Mouse (Mus musculus): ENCODE results near the gene Hoxa3. TPM values are rescaled to one million over a fixed set of nuclear protein-coding genes. Genes with fewer than 3 reads are reported as not detected.

Gene Hoxa3
- polyA plus RNA-seq, 1 experiment from 2014 or later = 0.86 TPM

DNA sequence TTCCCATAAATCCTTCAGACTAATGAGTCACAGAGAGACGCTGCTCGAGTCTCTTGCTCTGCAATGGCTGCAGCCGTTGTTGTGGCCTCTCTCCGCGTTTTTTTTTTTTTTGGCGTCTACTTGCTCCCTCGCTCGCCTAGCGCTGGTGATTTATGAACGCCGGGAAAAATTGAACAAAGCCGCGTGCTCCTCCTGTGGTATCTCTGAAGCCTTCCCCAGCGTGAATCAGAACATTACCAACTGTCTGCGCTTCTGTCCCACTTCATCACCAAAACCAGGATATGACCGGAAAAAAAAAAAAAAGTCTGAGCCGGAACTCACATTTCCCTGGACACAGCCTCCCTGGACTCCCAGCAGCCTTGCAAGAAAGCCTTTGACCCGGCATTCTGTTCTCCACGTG is 27.9 kb downstream of the Hoxa3 start:
- Histone ChIP-seq H3K4me1 (ENCODE audit: control insufficient read depth in 2 of 2, insufficient read depth in 2 of 2, low read length in 2 of 2) (no peaks in the 10 kb centered on the region), H3K9me3 (ENCODE audit: control insufficient read depth, low read length) (no peaks in the 10 kb centered on the region), H3K4me3 (ENCODE audit: control insufficient read depth in 1 of 2, insufficient read depth in 1 of 2, low read depth in 1 of 2, low read length in 2 of 2) (no peak overlapping the region), H3K36me3 (ENCODE audit: control insufficient read depth, insufficient read depth, low read length) (no peaks in the 10 kb centered on the region), H3K27ac (replicated peaks in 1 of 2; ENCODE audit: control insufficient read depth in 1 of 2, insufficient read depth in 1 of 2, low read depth in 2 of 2, low read length in 2 of 2) (no peak overlapping the region), H3K27me3 (ENCODE audit: control insufficient read depth, insufficient read depth, low read length) (peaks cover 100% of the 10 kb centered on the region), H3K9ac (ENCODE audit: low read length) (no peak overlapping the region), H3K4me2 (ENCODE audit: low read length) (no peak overlapping the region)
- no peak for ATAC-seq (ENCODE audit: insufficient number of reproducible peaks, insufficient read depth, low FRiP score, low read depth)
- 4% methylated on average over 19 of the region's 19 CpGs for WGBS

GRCm38 (mm10) chr6:52184668-52185067 is 28.5 kb downstream of the Hoxa3 start:
- no peak for ATAC-seq (ENCODE audit: insufficient number of reproducible peaks, insufficient read depth, low FRiP score, low read depth)
- H3K27ac ChIP-seq (replicated peaks in 1 of 2; ENCODE audit: control insufficient read depth in 1 of 2, insufficient read depth in 1 of 2, low read depth in 2 of 2, low read length in 2 of 2) = no peak overlapping the region
- no peaks in the 10 kb centered on the region for H3K36me3 ChIP-seq (ENCODE audit: control insufficient read depth, insufficient read depth, low read length)
- 3% methylated on average over 6 of the region's 6 CpGs for WGBS
- H3K4me3 ChIP-seq (ENCODE audit: control insufficient read depth in 1 of 2, insufficient read depth in 1 of 2, low read depth in 1 of 2, low read length in 2 of 2) = no peak overlapping the region
- no peaks in the 10 kb centered on the region for H3K4me1 ChIP-seq (ENCODE audit: control insufficient read depth in 2 of 2, insufficient read depth in 2 of 2, low read length in 2 of 2)
- no peaks in the 10 kb centered on the region for H3K9me3 ChIP-seq (ENCODE audit: control insufficient read depth, low read length)
- H3K27me3 ChIP-seq (ENCODE audit: control insufficient read depth, insufficient read depth, low read length) = peaks cover 100% of the 10 kb centered on the region
- H3K9ac ChIP-seq (ENCODE audit: low read length) = no peak overlapping the region
- H3K4me2 ChIP-seq (ENCODE audit: low read length) = no peak overlapping the region

DNA sequence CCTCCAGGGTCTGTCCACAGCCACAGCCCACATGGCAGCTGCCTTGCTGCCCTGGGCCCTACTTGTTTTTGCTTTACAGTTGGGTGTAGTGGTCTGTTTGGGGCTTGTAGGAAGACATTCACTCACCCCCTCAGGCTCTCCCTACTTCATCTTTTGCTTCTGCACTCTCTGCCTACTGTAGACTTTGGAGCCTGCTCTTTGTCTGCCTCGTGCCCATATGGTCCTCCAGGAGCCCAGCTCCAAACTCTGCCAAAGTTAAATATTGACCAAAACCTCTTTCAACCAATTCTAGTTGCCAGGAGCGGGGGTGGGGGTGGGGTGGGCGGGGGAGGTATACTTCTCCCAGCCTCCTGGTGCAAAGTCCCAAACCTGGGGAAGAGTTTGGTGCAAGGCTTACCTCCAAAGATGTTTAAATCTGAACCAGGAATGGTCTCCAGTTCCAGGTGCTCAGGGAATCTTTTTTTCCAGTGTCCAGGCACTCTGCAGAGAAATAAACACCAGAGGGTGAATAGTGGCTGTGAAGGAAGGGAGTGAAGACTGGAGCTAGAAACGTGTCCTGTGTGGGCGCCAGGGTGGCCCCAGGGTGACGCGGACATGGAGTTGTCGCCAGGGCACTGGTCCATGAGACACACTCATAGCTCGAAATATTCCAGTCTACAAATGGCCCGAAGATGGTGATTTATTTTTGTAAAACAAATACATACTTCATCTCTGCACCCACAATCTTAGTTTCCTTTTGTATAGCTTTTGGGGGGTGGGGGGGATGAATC is 29.6 kb downstream of the Hoxa3 start:
- no peaks in the 10 kb centered on the region for H3K9me3 ChIP-seq (ENCODE audit: control insufficient read depth, low read length)
- 17% methylated on average over 10 of the region's 10 CpGs for WGBS
- no peak for ATAC-seq (ENCODE audit: insufficient number of reproducible peaks, insufficient read depth, low FRiP score, low read depth)
- H3K4me3 ChIP-seq (ENCODE audit: control insufficient read depth in 1 of 2, insufficient read depth in 1 of 2, low read depth in 1 of 2, low read length in 2 of 2) = no peak overlapping the region
- H3K4me2 ChIP-seq (ENCODE audit: low read length) = no peak overlapping the region
- no peak overlapping the region for H3K9ac ChIP-seq (ENCODE audit: low read length)
- H3K4me1 ChIP-seq (ENCODE audit: control insufficient read depth in 2 of 2, insufficient read depth in 2 of 2, low read length in 2 of 2) = no peaks in the 10 kb centered on the region
- H3K27me3 ChIP-seq (ENCODE audit: control insufficient read depth, insufficient read depth, low read length) = peaks cover 100% of the 10 kb centered on the region
- H3K36me3 ChIP-seq (ENCODE audit: control insufficient read depth, insufficient read depth, low read length) = no peaks in the 10 kb centered on the region
- no peak overlapping the region for H3K27ac ChIP-seq (replicated peaks in 1 of 2; ENCODE audit: control insufficient read depth in 1 of 2, insufficient read depth in 1 of 2, low read depth in 2 of 2, low read length in 2 of 2)

DNA sequence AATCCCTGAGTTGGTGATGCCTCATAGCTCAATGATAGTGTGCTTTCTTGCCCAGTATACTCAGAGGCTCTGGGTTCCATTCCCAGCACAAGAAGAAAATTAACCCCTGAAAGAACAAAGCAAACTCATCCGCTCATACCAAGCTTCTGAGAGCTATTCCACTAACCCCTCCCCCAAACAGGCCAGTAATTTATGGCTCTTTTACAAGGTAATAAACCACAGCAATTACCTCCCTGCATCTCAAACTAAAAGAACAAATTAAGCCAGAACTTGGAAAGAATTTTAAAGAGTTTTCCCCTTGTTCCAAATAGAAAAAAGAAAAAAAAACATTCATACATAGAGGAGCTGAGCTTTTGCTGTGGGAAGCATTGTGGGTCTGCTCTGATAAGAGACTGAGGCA is 30.3 kb downstream of the Hoxa3 start:
- H3K9me3 ChIP-seq (ENCODE audit: control insufficient read depth, low read length) = no peaks in the 10 kb centered on the region
- H3K36me3 ChIP-seq (ENCODE audit: control insufficient read depth, insufficient read depth, low read length) = no peaks in the 10 kb centered on the region
- H3K4me2 ChIP-seq (ENCODE audit: low read length) = no peak overlapping the region
- H3K9ac ChIP-seq (ENCODE audit: low read length) = no peak overlapping the region
- no peak overlapping the region for H3K27ac ChIP-seq (replicated peaks in 1 of 2; ENCODE audit: control insufficient read depth in 1 of 2, insufficient read depth in 1 of 2, low read depth in 2 of 2, low read length in 2 of 2)
- H3K4me3 ChIP-seq (ENCODE audit: control insufficient read depth in 1 of 2, insufficient read depth in 1 of 2, low read depth in 1 of 2, low read length in 2 of 2) = no peak overlapping the region
- 24% methylated on average over 1 of the region's 1 CpGs for WGBS
- no peak for ATAC-seq (ENCODE audit: insufficient number of reproducible peaks, insufficient read depth, low FRiP score, low read depth)
- H3K27me3 ChIP-seq (ENCODE audit: control insufficient read depth, insufficient read depth, low read length) = peaks cover 100% of the 10 kb centered on the region
- no peaks in the 10 kb centered on the region for H3K4me1 ChIP-seq (ENCODE audit: control insufficient read depth in 2 of 2, insufficient read depth in 2 of 2, low read length in 2 of 2)

- WGBS = 30% methylated on average over 2 of the region's 2 CpGs
- Histone ChIP-seq H3K9me3 (ENCODE audit: control insufficient read depth, low read length) (no peaks in the 10 kb centered on the region), H3K4me2 (ENCODE audit: low read length) (no peak overlapping the region), H3K4me3 (ENCODE audit: control insufficient read depth in 1 of 2, insufficient read depth in 1 of 2, low read depth in 1 of 2, low read length in 2 of 2) (no peak overlapping the region), H3K36me3 (ENCODE audit: control insufficient read depth, insufficient read depth, low read length) (no peaks in the 10 kb centered on the region), H3K4me1 (ENCODE audit: control insufficient read depth in 2 of 2, insufficient read depth in 2 of 2, low read length in 2 of 2) (no peaks in the 10 kb centered on the region), H3K9ac (ENCODE audit: low read length) (no peak overlapping the region), H3K27me3 (ENCODE audit: control insufficient read depth, insufficient read depth, low read length) (peaks cover 100% of the 10 kb centered on the region), H3K27ac (replicated peaks in 1 of 2; ENCODE audit: control insufficient read depth in 1 of 2, insufficient read depth in 1 of 2, low read depth in 2 of 2, low read length in 2 of 2) (no peak overlapping the region)
- ATAC-seq (ENCODE audit: insufficient number of reproducible peaks, insufficient read depth, low FRiP score, low read depth) = no peak
Observed at GRCm38 (mm10) chr6:52182030-52182429, 31.1 kb downstream of the Hoxa3 start.

DNA sequence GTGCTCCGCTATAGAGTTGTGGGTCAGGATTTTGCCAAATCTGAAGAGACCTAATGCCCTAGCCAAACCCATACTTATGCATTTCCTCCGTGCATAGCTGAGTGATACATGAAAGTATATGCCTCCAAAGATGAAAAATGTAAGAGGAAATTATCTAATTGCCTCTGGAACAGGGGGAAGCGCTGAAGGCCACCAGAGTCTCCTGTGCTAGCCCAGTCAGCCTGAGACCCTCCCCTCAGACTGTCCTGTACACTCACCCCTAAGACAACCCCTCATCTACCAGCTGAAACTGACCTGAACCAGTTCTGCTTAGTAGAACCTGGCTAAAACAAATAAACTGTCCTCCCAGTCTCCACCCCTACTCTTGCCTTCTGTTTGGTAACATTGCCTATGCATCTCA is 32.4 kb downstream of the Hoxa3 start:
- WGBS = 13% methylated on average over 3 of the region's 3 CpGs
- Histone ChIP-seq H3K36me3 (ENCODE audit: control insufficient read depth, insufficient read depth, low read length) (no peaks in the 10 kb centered on the region), H3K4me3 (ENCODE audit: control insufficient read depth in 1 of 2, insufficient read depth in 1 of 2, low read depth in 1 of 2, low read length in 2 of 2) (no peak overlapping the region), H3K4me1 (ENCODE audit: control insufficient read depth in 2 of 2, insufficient read depth in 2 of 2, low read length in 2 of 2) (no peaks in the 10 kb centered on the region), H3K9me3 (ENCODE audit: control insufficient read depth, low read length) (no peaks in the 10 kb centered on the region), H3K27me3 (ENCODE audit: control insufficient read depth, insufficient read depth, low read length) (peaks cover 100% of the 10 kb centered on the region), H3K4me2 (ENCODE audit: low read length) (no peak overlapping the region), H3K27ac (replicated peaks in 1 of 2; ENCODE audit: control insufficient read depth in 1 of 2, insufficient read depth in 1 of 2, low read depth in 2 of 2, low read length in 2 of 2) (no peak overlapping the region), H3K9ac (ENCODE audit: low read length) (no peak overlapping the region)
- ATAC-seq (ENCODE audit: insufficient number of reproducible peaks, insufficient read depth, low FRiP score, low read depth) = no peak

DNA sequence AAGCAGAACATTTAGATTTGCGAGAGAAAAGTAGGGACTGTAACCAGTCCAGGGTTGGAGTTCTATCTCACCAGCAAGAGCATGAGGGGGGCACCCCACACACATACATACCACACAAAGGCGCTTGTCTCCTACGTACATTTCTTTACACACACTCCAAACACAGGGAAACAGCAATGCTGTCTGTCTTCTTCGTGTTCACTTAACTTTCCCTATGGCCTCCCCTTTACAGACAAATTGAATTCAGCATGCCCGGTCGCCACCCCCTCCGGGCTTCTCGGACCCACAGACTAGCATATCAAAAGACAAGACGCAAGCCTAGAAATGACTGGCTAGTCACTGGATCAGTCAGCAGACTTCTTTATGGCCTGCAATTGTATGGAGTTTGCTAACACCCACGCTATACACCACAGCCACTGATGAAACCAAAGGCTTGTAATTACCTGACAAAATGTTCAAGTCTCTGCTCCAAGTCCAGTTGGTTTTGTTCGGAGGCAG is 32.9 kb downstream of the Hoxa3 start:
- H3K36me3 ChIP-seq (ENCODE audit: control insufficient read depth, insufficient read depth, low read length) = no peaks in the 10 kb centered on the region
- ATAC-seq (ENCODE audit: insufficient number of reproducible peaks, insufficient read depth, low FRiP score, low read depth) = no peak
- no peaks in the 10 kb centered on the region; a peak in 1 of 4 replicates for H3K4me1 ChIP-seq (ENCODE audit: control insufficient read depth in 2 of 2, insufficient read depth in 2 of 2, low read length in 2 of 2)
- 8% methylated on average over 11 of the region's 11 CpGs for WGBS
- no peak overlapping the region for H3K4me2 ChIP-seq (ENCODE audit: low read length)
- H3K9me3 ChIP-seq (ENCODE audit: control insufficient read depth, low read length) = no peaks in the 10 kb centered on the region
- H3K4me3 ChIP-seq (ENCODE audit: control insufficient read depth in 1 of 2, insufficient read depth in 1 of 2, low read depth in 1 of 2, low read length in 2 of 2) = no peak overlapping the region
- H3K27ac ChIP-seq (replicated peaks in 1 of 2; ENCODE audit: control insufficient read depth in 1 of 2, insufficient read depth in 1 of 2, low read depth in 2 of 2, low read length in 2 of 2) = no peak overlapping the region
- peaks cover 99% of the 10 kb centered on the region for H3K27me3 ChIP-seq (ENCODE audit: control insufficient read depth, insufficient read depth, low read length)
- H3K9ac ChIP-seq (ENCODE audit: low read length) = no peak overlapping the region

DNA sequence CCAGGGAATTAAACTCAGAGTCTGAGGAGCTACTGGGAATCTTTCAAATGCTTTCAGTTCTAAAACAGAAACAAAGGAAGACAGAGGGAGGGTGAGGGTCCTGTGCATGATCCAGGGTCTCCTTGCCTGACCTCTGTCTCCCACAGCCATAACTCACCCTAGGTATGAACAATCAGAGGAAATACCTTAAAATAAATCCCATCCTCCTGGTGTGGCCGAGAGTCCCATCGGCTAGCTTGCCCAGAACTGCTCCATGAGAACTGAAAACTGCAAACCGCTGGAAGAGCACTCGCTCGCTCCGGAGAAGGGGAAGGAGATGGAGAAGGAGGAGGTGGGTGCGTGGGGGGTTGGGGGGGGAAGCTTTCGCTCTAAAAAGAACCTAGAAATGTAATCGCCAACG is 33.4 kb downstream of the Hoxa3 start:
- no peaks in the 10 kb centered on the region; a peak in 1 of 4 replicates for H3K4me1 ChIP-seq (ENCODE audit: control insufficient read depth in 2 of 2, insufficient read depth in 2 of 2, low read length in 2 of 2)
- no peak overlapping the region; the same call in 1 of the 2 replicates for H3K9ac ChIP-seq (ENCODE audit: low read length)

More for the DNA sequence above, 33.4 kb downstream of the Hoxa3 start:
- 3% methylated on average over 10 of the region's 10 CpGs for WGBS
- H3K4me2 ChIP-seq (ENCODE audit: low read length) = peak overlapping the region; percentile 24; the same call in 1 of the 2 replicates
- no peak for ATAC-seq (ENCODE audit: insufficient number of reproducible peaks, insufficient read depth, low FRiP score, low read depth)
- H3K36me3 ChIP-seq (ENCODE audit: control insufficient read depth, insufficient read depth, low read length) = no peaks in the 10 kb centered on the region
- peak overlapping the region in 1 of 2 experiments; percentile 6; a peak in 1 of 4 replicates for H3K4me3 ChIP-seq (ENCODE audit: control insufficient read depth in 1 of 2, insufficient read depth in 1 of 2, low read depth in 1 of 2, low read length in 2 of 2)
- H3K9me3 ChIP-seq (ENCODE audit: control insufficient read depth, low read length) = no peaks in the 10 kb centered on the region
- H3K27me3 ChIP-seq (ENCODE audit: control insufficient read depth, insufficient read depth, low read length) = peaks cover 99% of the 10 kb centered on the region
- no peak overlapping the region for H3K27ac ChIP-seq (replicated peaks in 1 of 2; ENCODE audit: control insufficient read depth in 1 of 2, insufficient read depth in 1 of 2, low read depth in 2 of 2, low read length in 2 of 2)
